In genomic region chrX:152172487-152172935, GRCm38 (mm10) we compare ENCODE assay signal across 8 mouse cellular contexts. TPM values are rescaled to one million over a fixed set of nuclear protein-coding genes. Genes with fewer than 3 reads are reported as not detected.
DNase-seq lines count a peak whose midpoint lies in the region; ATAC-seq and TF ChIP-seq lines count a peak whose summit lies in the region.
"Had no signal": no experiment of that assay in that cellular context is flagged by ENCODE, and none has a peak within 500 bp of the region (broad histone marks: within the 10 kb centered on the region; RNA-seq: fewer than 3 reads in every experiment).

No protein-coding gene starts in this region.

- WGBS in liver, embryonic 16.5 days (ENCODE audit: insufficient replicate concordance): 36% methylated on average over 2 of the region's 3 CpGs

- peaks cover 54% of the 10 kb centered on the region for H3K4me1 ChIP-seq in bone marrow macrophage, adult 2 months (ENCODE audit: control insufficient read depth, insufficient read depth, low read length)
- H3K4me1 ChIP-seq in embryonic fibroblast, embryonic 13.5 days (ENCODE audit: control insufficient read depth, insufficient read depth, low read length): peaks cover 7% of the 10 kb centered on the region
- H3K4me1 ChIP-seq in liver, embryonic 16.5 days (ENCODE audit: control insufficient read depth, low read depth, low read length): no peaks in the 10 kb centered on the region

- H3K4me3 ChIP-seq in bone marrow macrophage, adult 2 months (ENCODE audit: insufficient read depth, low read length): peak overlapping the region; percentile 32
- no peak overlapping the region for H3K4me3 ChIP-seq in embryonic fibroblast, embryonic 13.5 days (ENCODE audit: insufficient read depth, low read length)
- H3K4me3 ChIP-seq in liver, embryonic 16.5 days (ENCODE audit: low read depth, low read length): no peak overlapping the region
- H3K4me3 ChIP-seq: limb, embryonic 13.5 days had no signal

- H3K36me3 ChIP-seq in liver, embryonic 16.5 days (ENCODE audit: control insufficient read depth, insufficient read depth): no peaks in the 10 kb centered on the region
- H3K36me3 ChIP-seq: limb, embryonic 13.5 days had no signal

- TF ChIP-seq CTCF in bone marrow macrophage, adult 2 months (IDR thresholded peaks at IDR 0.05; ENCODE audit: low read depth, low read length): no peak
- TF ChIP-seq CTCF in embryonic fibroblast, embryonic 13.5 days (IDR thresholded peaks at IDR 0.05; ENCODE audit: borderline replicate concordance, insufficient read depth, low read length): no peak

- no peak for TF ChIP-seq POLR2A in bone marrow macrophage, adult 2 months (IDR thresholded peaks at IDR 0.05; ENCODE audit: borderline replicate concordance, low read depth, low read length)
- TF ChIP-seq POLR2A in embryonic fibroblast, embryonic 13.5 days (IDR thresholded peaks at IDR 0.05; ENCODE audit: low read depth, low read length): no peak

- no peak overlapping the region for H3K4me2 ChIP-seq in liver, embryonic 16.5 days (ENCODE audit: low read depth, low read length)
- H3K4me2 ChIP-seq: limb, embryonic 13.5 days had no signal

- DNase-seq in ovary, postnatal 36 days (ENCODE audit: low spot score): peak; percentile 21
- no peak for DNase-seq in ovary, postnatal 10 days (ENCODE audit: low spot score)
- DNase-seq in heart, postnatal 4 days: peak; percentile 81
- no peak for DNase-seq in thymus, adult 18-20 months

- peak; percentile 48 for ATAC-seq in liver, embryonic 16.5 days (ENCODE audit: low read depth)

- peaks cover 3% of the 10 kb centered on the region; the same call in 1 of the 2 replicates for H3K27me3 ChIP-seq in liver, embryonic 16.5 days (ENCODE audit: control insufficient read depth, insufficient read depth, low read depth, low read length)

- no peaks in the 10 kb centered on the region for H3K9me3 ChIP-seq in liver, embryonic 16.5 days (replicated peaks; ENCODE audit: control insufficient read depth, low read length)
- H3K9me3 ChIP-seq: limb, embryonic 13.5 days had no signal

- H3K27ac ChIP-seq in bone marrow macrophage, adult 2 months (ENCODE audit: insufficient read depth, low read depth, low read length): peak overlapping the region; percentile 96
- peak overlapping the region; percentile 67; the same call in 1 of the 2 replicates for H3K27ac ChIP-seq in embryonic fibroblast, embryonic 13.5 days (ENCODE audit: insufficient read depth, low read length)
- no peak overlapping the region for H3K27ac ChIP-seq in liver, embryonic 16.5 days (ENCODE audit: low read length)
- H3K27ac ChIP-seq: limb, embryonic 13.5 days had no signal

- no peak overlapping the region for H3K9ac ChIP-seq in liver, embryonic 16.5 days (ENCODE audit: low read depth, low read length)
- H3K9ac ChIP-seq: limb, embryonic 13.5 days had no signal

RNA-seq across cellular contexts. Expression of gene Iqsec2, which starts 28.4 kb away (rescaled TPM):
- 40.2 and 41.1 TPM in 2 replicates for polyA plus RNA-seq in bone marrow macrophage, adult 2 months (2012; ENCODE audit: insufficient read depth, insufficient read length, missing spikeins)
- polyA plus RNA-seq in embryonic fibroblast, embryonic 13.5 days (2011; ENCODE audit: insufficient read length, low read depth, missing spikeins): 10.1 and 11.9 TPM in 2 replicates
- 10 to 100 TPM; 57.9 to 59.3 TPM for total RNA-seq in heart, postnatal 4 days (2021)
- 1.8 and 2.7 TPM in 2 replicates for polyA plus RNA-seq in liver, embryonic 16.5 days (2015; fragmentation: Nextera tagmentation; extraction: Ambion mirVana)

Comparison
In these comparisons a context has a peak if more than half of its experiments do, and no peak if none do; other contexts are left out.
1. DNase-seq: peak in ovary, postnatal 36 days (single experiment) and heart, postnatal 4 days (single experiment); none in ovary, postnatal 10 days (single experiment) and thymus, adult 18-20 months (0 of 2).